Mouse (Mus musculus): ENCODE measurements around the gene Map2k6. TPM values are rescaled to one million over a fixed set of nuclear protein-coding genes. Genes with fewer than 3 reads are reported as not detected.

Gene Map2k6
- total RNA-seq, 1 experiment from 2014 or later, result 15.1 TPM

Other genes with a start within 250 kb of the Map2k6 start
- gene Abca9, start 230.9 kb upstream of the Map2k6 start, total RNA-seq (2017), result 20.2 to 26.0 TPM (median 23.9 TPM) in 3 replicates
- 1.0 to 2.4 TPM (median 1.2 TPM) in 3 replicates for gene Abca6, start 147.3 kb upstream of the Map2k6 start, total RNA-seq (2017)
- 0.29 to 7.1 TPM (median 0.75 TPM) in 3 replicates for gene Abca5, start 61.4 kb upstream of the Map2k6 start, total RNA-seq (2017)

All from monocyte, adult 5-6 weeks (primary cell).